ENCODE assay signal across 15 mouse cellular contexts in the genomic region with DNA sequence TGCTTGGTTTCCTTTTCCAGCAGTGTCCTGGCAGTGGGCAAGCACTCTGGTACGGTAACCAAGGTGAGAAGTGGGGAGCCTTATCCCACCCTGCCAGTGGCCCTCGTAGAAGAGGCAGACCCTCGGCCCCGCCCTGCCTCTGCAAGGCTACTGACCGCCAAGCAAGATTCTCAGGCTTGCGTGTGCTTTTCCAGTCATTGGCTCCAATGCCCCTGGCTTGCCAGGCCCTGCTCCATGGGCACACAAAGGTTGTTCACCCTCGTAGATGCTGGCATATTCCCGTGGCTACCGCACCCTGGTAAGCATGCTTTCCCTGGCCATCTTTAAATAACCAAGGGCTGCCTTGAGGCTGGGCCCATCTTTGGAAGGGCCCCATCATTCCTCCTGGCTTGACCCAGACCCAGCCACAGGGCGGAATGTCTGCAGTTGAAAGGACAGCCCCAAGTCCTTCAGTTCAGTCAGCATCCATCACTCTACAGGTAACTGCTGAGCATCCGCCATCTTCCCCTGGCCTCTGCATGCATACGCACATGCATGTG. TPM values are rescaled to one million over a fixed set of nuclear protein-coding genes. Genes with fewer than 3 reads are reported as not detected.
DNase-seq lines count a peak whose midpoint lies in the region; ATAC-seq lines count a peak whose summit lies in the region.
"Had no signal": no experiment of that assay in that cellular context is flagged by ENCODE, and none has a peak within 500 bp of the region (broad histone marks: within the 10 kb centered on the region; RNA-seq: fewer than 3 reads in every experiment).

No protein-coding gene starts in this region.

- H3K4me1 ChIP-seq in heart, embryonic 11.5 days (ENCODE audit: control insufficient read depth, insufficient read depth, low read length) = peaks cover 96% of the 10 kb centered on the region
- H3K4me1 ChIP-seq in kidney, embryonic 15.5 days = peaks cover 95% of the 10 kb centered on the region
- H3K4me1 ChIP-seq in stomach, embryonic 14.5 days (ENCODE audit: control insufficient read depth, insufficient read depth, low read length) = peaks cover 37% of the 10 kb centered on the region
- H3K4me1 ChIP-seq: liver, embryonic 15.5 days had no signal

- H3K27ac ChIP-seq in heart, embryonic 11.5 days (ENCODE audit: low read depth, low read length) = peak overlapping the region; percentile 100
- H3K27ac ChIP-seq in kidney, embryonic 15.5 days = 0 out of 2 replicates have a peak overlapping the region, but pooled peaks have one; percentile 10
- 0 out of 2 replicates have a peak overlapping the region, but pooled peaks have one; percentile 33 for H3K27ac ChIP-seq in stomach, embryonic 14.5 days (ENCODE audit: low read length)
- H3K27ac ChIP-seq: heart, adult 2 months; liver, embryonic 15.5 days; macrophage; neural tube, embryonic 15.5 days had no signal

- no peaks in the 10 kb centered on the region for H3K27me3 ChIP-seq in heart, embryonic 11.5 days (ENCODE audit: control insufficient read depth, insufficient read depth, low read length)
- H3K27me3 ChIP-seq in kidney, embryonic 15.5 days = no peaks in the 10 kb centered on the region
- H3K27me3 ChIP-seq in stomach, embryonic 14.5 days (ENCODE audit: control insufficient read depth, insufficient read depth, low read length) = no peaks in the 10 kb centered on the region
- H3K27me3 ChIP-seq: neural tube, embryonic 15.5 days had no signal

- no peak overlapping the region for H3K9ac ChIP-seq in heart, embryonic 11.5 days (ENCODE audit: low read depth, low read length)
- H3K9ac ChIP-seq in kidney, embryonic 15.5 days = no peak overlapping the region
- no peak overlapping the region for H3K9ac ChIP-seq in stomach, embryonic 14.5 days (replicated peaks; ENCODE audit: low read depth, low read length)
- H3K9ac ChIP-seq: liver, embryonic 15.5 days; neural tube, embryonic 15.5 days had no signal

- DNase-seq in heart, postnatal 10 days = no peak
- no peak for DNase-seq in kidney, postnatal 36 days
- peak; percentile 53 to 58 for DNase-seq in cerebellum, postnatal 14 days
- DNase-seq: layer of hippocampus, adult 9-11 months; right cerebral cortex, adult 18-20 months; thymus, postnatal 14 days had no signal

- WGBS in heart, embryonic 11.5 days (ENCODE audit: insufficient replicate concordance) = 70% methylated on average over 12 of the region's 12 CpGs
- 80% methylated on average over 12 of the region's 12 CpGs for WGBS in kidney, embryonic 15.5 days
- WGBS in stomach, embryonic 14.5 days = 78% methylated on average over 12 of the region's 12 CpGs

- intact Hi-C loops in heart, postnatal 10 days (cut with DNase I) = no loop called here

- H3K9me3 ChIP-seq in heart, embryonic 11.5 days (replicated peaks; ENCODE audit: control insufficient read depth, low read length) = no peaks in the 10 kb centered on the region
- no peaks in the 10 kb centered on the region for H3K9me3 ChIP-seq in kidney, embryonic 15.5 days (replicated peaks)
- H3K9me3 ChIP-seq in stomach, embryonic 14.5 days (ENCODE audit: control insufficient read depth, low read depth, low read length) = no peaks in the 10 kb centered on the region
- H3K9me3 ChIP-seq: liver, embryonic 15.5 days; neural tube, embryonic 15.5 days had no signal

- H3K4me3 ChIP-seq in heart, embryonic 11.5 days (ENCODE audit: low read depth, low read length) = no peak overlapping the region
- no peak overlapping the region for H3K4me3 ChIP-seq in kidney, embryonic 15.5 days (replicated peaks)
- no peak overlapping the region for H3K4me3 ChIP-seq in stomach, embryonic 14.5 days (ENCODE audit: low read depth, low read length)
- H3K4me3 ChIP-seq: heart, adult 2 months; liver, embryonic 15.5 days; neural tube, embryonic 15.5 days had no signal

- no peak for ATAC-seq in heart, embryonic 11.5 days (replicated peaks; ENCODE audit: insufficient number of reproducible peaks, low FRiP score, low TSS enrichment)
- no peak for ATAC-seq in kidney, embryonic 15.5 days (replicated peaks; ENCODE audit: low FRiP score)
- no peak for ATAC-seq in stomach, embryonic 14.5 days (ENCODE audit: insufficient number of reproducible peaks, insufficient read depth, low FRiP score, low read depth)
- no peak for ATAC-seq in monocyte, adult 5-6 weeks (replicated peaks; ENCODE audit: insufficient number of reproducible peaks, low FRiP score, low TSS enrichment, poor library complexity, severe bottlenecking)
- no peak for ATAC-seq in megakaryocyte, adult 5-6 weeks (ENCODE audit: poor library complexity, severe bottlenecking)

- H3K36me3 ChIP-seq in heart, embryonic 11.5 days (ENCODE audit: control insufficient read depth, insufficient read depth, low read length) = no peaks in the 10 kb centered on the region
- H3K36me3 ChIP-seq in kidney, embryonic 15.5 days = no peaks in the 10 kb centered on the region
- H3K36me3 ChIP-seq in stomach, embryonic 14.5 days (ENCODE audit: control insufficient read depth, insufficient read depth, low read length) = no peaks in the 10 kb centered on the region
- H3K36me3 ChIP-seq: liver, embryonic 15.5 days; neural tube, embryonic 15.5 days had no signal

- H3K4me2 ChIP-seq in heart, embryonic 11.5 days = no peak overlapping the region
- H3K4me2 ChIP-seq in kidney, embryonic 15.5 days = no peak overlapping the region
- H3K4me2 ChIP-seq in stomach, embryonic 14.5 days (replicated peaks; ENCODE audit: low read depth, low read length) = no peak overlapping the region
- H3K4me2 ChIP-seq: liver, embryonic 15.5 days; neural tube, embryonic 15.5 days had no signal

RNA-seq across cellular contexts. Expression of gene Unc5b, which starts 11.7 kb away (rescaled TPM):
- polyA plus RNA-seq in heart, embryonic 11.5 days (2014; fragmentation: Nextera tagmentation; extraction: Ambion mirVana) = 15.0 and 15.6 TPM in 2 replicates
- 10 to 100 TPM; 35.3 to 47.0 TPM for total RNA-seq in heart, postnatal 10 days (2021)
- polyA plus RNA-seq in kidney, embryonic 15.5 days (2015; fragmentation: Nextera tagmentation; extraction: Ambion mirVana) = 9.2 and 10.0 TPM in 2 replicates
- 4.2 and 4.4 TPM in 2 replicates for polyA plus RNA-seq in stomach, embryonic 14.5 days (2014; fragmentation: Nextera tagmentation; extraction: Ambion mirVana)
- total RNA-seq in monocyte, adult 5-6 weeks (2017) = 0.38 TPM in 1 of 3 replicates, not detected in the others
- not detected in 2 replicates for total RNA-seq in megakaryocyte, adult 5-6 weeks (2015)
- 0.07 and 0.08 TPM in 2 replicates for total RNA-seq in megakaryocyte, adult 5-6 weeks (2017)

Comparison
In these comparisons a context has a peak if more than half of its experiments do, and no peak if none do; other contexts are left out.
1. H3K27ac ChIP-seq: peak in every context shown above with its lines; median percentile 100 in heart, embryonic 11.5 days; 33 in stomach, embryonic 14.5 days; 10 in kidney, embryonic 15.5 days.
2. DNase-seq: peak in cerebellum, postnatal 14 days (2 of 2); none in heart, postnatal 10 days (0 of 2) and kidney, postnatal 36 days (0 of 2).
3. RNA of gene Unc5b, which starts 11.7 kb away (total RNA-seq): 35.3 to 47.0 TPM in heart, postnatal 10 days; 0.38 TPM in monocyte, adult 5-6 weeks and 0.07 to 0.08 TPM in megakaryocyte, adult 5-6 weeks; every median in the first group is over 10 times any median in the second.